Mouse (Mus musculus) neural tube, embryonic 14.5 days (tissue): ENCODE results near the gene Erich6b. TPM values are rescaled to one million over a fixed set of nuclear protein-coding genes. Genes with fewer than 3 reads are reported as not detected.
A peak's percentile ranks its signal among the peaks of the same experiment; 100 is the strongest.

ENCODE experiments used
- ATAC-seq: fragments of 200-750 bp; cut with Nextera tagmentation; 2 replicates; pipeline ENCODE4 v1.8.0; 2017; ENCODE audit warnings: low read depth, mild to moderate bottlenecking, moderate TSS enrichment, moderate library complexity
- H3K27ac ChIP-seq: fragments of 300-500 bp; sonication (generic); 2 replicates; pipeline ENCODE4 v1.5.1; 2014; ENCODE audit warnings: low read depth, mild to moderate bottlenecking, control low read depth, low read length, moderate library complexity, mixed read lengths
- H3K27me3 ChIP-seq: fragments of 300-500 bp; sonication (generic); 2 replicates; pipeline ENCODE4 v1.6.1; 2014; ENCODE audit warnings: low read length; ENCODE audit not compliant: control insufficient read depth, insufficient read depth
- H3K36me3 ChIP-seq: fragments of 300-500 bp; sonication (generic); 2 replicates; pipeline ENCODE4 v1.6.1; 2014; ENCODE audit warnings: low read length, mixed read lengths; ENCODE audit not compliant: control insufficient read depth, insufficient read depth
- H3K4me1 ChIP-seq: fragments of 300-500 bp; sonication (generic); 2 replicates; pipeline ENCODE4 v1.6.1; 2014; ENCODE audit warnings: low read length; ENCODE audit not compliant: control insufficient read depth, insufficient read depth
- H3K4me2 ChIP-seq: fragments of 300-500 bp; sonication (generic); 2 replicates; pipeline ENCODE4 v1.6.1; 2014; ENCODE audit warnings: mild to moderate bottlenecking, low read depth, low read length, control low read depth
- H3K4me3 ChIP-seq: fragments of 300-500 bp; sonication (generic); 2 replicates; pipeline ENCODE4 v1.5.1; 2014; ENCODE audit warnings: low read depth, low read length, control low read depth, mixed read lengths
- H3K9ac ChIP-seq: fragments of 300-500 bp; sonication (generic); replicated peaks from 2 replicates; pipeline ENCODE4 v1.6.1; 2014; ENCODE audit warnings: low read depth, mild to moderate bottlenecking, control low read depth, low read length, mixed read lengths
- H3K9me3 ChIP-seq: fragments of 300-500 bp; sonication (generic); 2 replicates; pipeline ENCODE4 v1.6.1; 2016; ENCODE audit warnings: low read length; ENCODE audit not compliant: control insufficient read depth
- WGBS: fragments of 180-500 bp; shearing (Covaris S2); extraction: QIAGEN DNeasy Blood & Tissue Kit; methylation state at CpG from one replicate; pipeline ENCODE4 v1.1.7; 2014; 5-methylcytosine and 5-hydroxymethylcytosine counted together
- polyA plus RNA-seq: library from polyadenylated mRNA; unstranded; fragments of >200 nt; fragmentation: Nextera tagmentation; extraction: Ambion mirVana; gene quantifications from 2 replicates; pipeline ENCODE4 v1.2.1, GENCODE M21; 2014

Gene Erich6b
- polyA plus RNA-seq, result not detected in 2 replicates

- H3K27ac ChIP-seq, result no peak within 1 kb of the TSS
- WGBS, result 69% methylated on average over 8 of the region's 8 CpGs
- no peaks in the 10 kb centered on the region for H3K9me3 ChIP-seq
- no peaks in the 10 kb centered on the region for H3K27me3 ChIP-seq
- no peak for ATAC-seq
- H3K36me3 ChIP-seq, result no peaks in the 10 kb centered on the region
- H3K4me1 ChIP-seq, result no peaks in the 10 kb centered on the region
- H3K4me2 ChIP-seq, result no peak within 1 kb of the TSS
- H3K4me3 ChIP-seq, result no peak within 1 kb of the TSS
- no peak within 1 kb of the TSS for H3K9ac ChIP-seq
These were observed at the start of gene Erich6b for GRCm38 (mm10) chr14:75642080-75642479. TSS of gene Erich6b (plus strand) at chr14:75642259.

- WGBS, result 75% methylated on average over 3 of the region's 3 CpGs
- H3K27me3 ChIP-seq, result no peaks in the 10 kb centered on the region
These were observed 49.1 kb upstream of the Erich6b start, which contains the start of gene Spert for GRCm38 (mm10) chr14:75592978-75593377. TSS of gene Spert (minus strand) at chr14:75593116.

GRCm38 (mm10) chr14:75609176-75609575, 32.9 kb upstream of the Erich6b start:
- H3K9me3 ChIP-seq, result no peaks in the 10 kb centered on the region
- 90% methylated on average over 2 of the region's 2 CpGs for WGBS
- no peaks in the 10 kb centered on the region for H3K36me3 ChIP-seq
- H3K4me1 ChIP-seq, result no peaks in the 10 kb centered on the region
- H3K27me3 ChIP-seq, result no peaks in the 10 kb centered on the region
- no peak for ATAC-seq
- H3K27ac ChIP-seq, result no peak overlapping the region
- H3K9ac ChIP-seq, result no peak overlapping the region
- H3K4me2 ChIP-seq, result no peak overlapping the region
- H3K4me3 ChIP-seq, result no peak overlapping the region

More at GRCm38 (mm10) chr14:75592978-75593377, 49.1 kb upstream of the Erich6b start, which contains the start of gene Spert:
- H3K36me3 ChIP-seq, result no peaks in the 10 kb centered on the region
- no peak within 1 kb of the TSS for H3K4me2 ChIP-seq
- H3K9me3 ChIP-seq, result no peaks in the 10 kb centered on the region
- ATAC-seq, result no peak
- no peaks in the 10 kb centered on the region for H3K4me1 ChIP-seq
- no peak within 1 kb of the TSS for H3K4me3 ChIP-seq
- H3K9ac ChIP-seq, result no peak within 1 kb of the TSS
- no peak within 1 kb of the TSS for H3K27ac ChIP-seq

GRCm38 (mm10) chr14:75616375-75616774, 25.7 kb upstream of the Erich6b start:
- H3K36me3 ChIP-seq, result no peaks in the 10 kb centered on the region
- no peaks in the 10 kb centered on the region for H3K9me3 ChIP-seq
- 0 out of 2 replicates have a peak, but pooled peaks have one; percentile 44 for ATAC-seq
- H3K27ac ChIP-seq, result no peak overlapping the region
- no peak overlapping the region for H3K4me3 ChIP-seq
- no peaks in the 10 kb centered on the region for H3K27me3 ChIP-seq
- H3K9ac ChIP-seq, result no peak overlapping the region
- WGBS, result 59% methylated on average over 6 of the region's 6 CpGs
- no peak overlapping the region for H3K4me2 ChIP-seq
- no peaks in the 10 kb centered on the region for H3K4me1 ChIP-seq

- no peaks in the 10 kb centered on the region for H3K4me1 ChIP-seq
- H3K4me2 ChIP-seq, result no peak overlapping the region
- no peaks in the 10 kb centered on the region for H3K36me3 ChIP-seq
- H3K9me3 ChIP-seq, result no peaks in the 10 kb centered on the region
- no peak overlapping the region for H3K9ac ChIP-seq
- peak; percentile 51 for ATAC-seq
- H3K27me3 ChIP-seq, result no peaks in the 10 kb centered on the region
- no peak overlapping the region for H3K4me3 ChIP-seq
- no peak overlapping the region for H3K27ac ChIP-seq
- WGBS, result 24% methylated on average over 7 of the region's 7 CpGs
These were observed 19.1 kb upstream of the Erich6b start for GRCm38 (mm10) chr14:75622984-75623383.

GRCm38 (mm10) chr14:75628870-75629269, 13.2 kb upstream of the Erich6b start:
- no peak overlapping the region for H3K9ac ChIP-seq
- H3K9me3 ChIP-seq, result no peaks in the 10 kb centered on the region
- no peaks in the 10 kb centered on the region for H3K4me1 ChIP-seq
- WGBS, result 95% methylated on average over 8 of the region's 8 CpGs
- H3K27ac ChIP-seq, result no peak overlapping the region
- no peak overlapping the region for H3K4me3 ChIP-seq
- no peaks in the 10 kb centered on the region for H3K36me3 ChIP-seq
- no peaks in the 10 kb centered on the region for H3K27me3 ChIP-seq
- H3K4me2 ChIP-seq, result no peak overlapping the region
- ATAC-seq, result no peak

- no peaks in the 10 kb centered on the region for H3K9me3 ChIP-seq
- peaks cover 11% of the 10 kb centered on the region for H3K4me1 ChIP-seq
- ATAC-seq, result no peak
- no peaks in the 10 kb centered on the region for H3K36me3 ChIP-seq
- H3K4me2 ChIP-seq, result no peak overlapping the region
- H3K27me3 ChIP-seq, result no peaks in the 10 kb centered on the region
- H3K27ac ChIP-seq, result peak overlapping the region; percentile 22; the same call in 1 of the 2 replicates
- WGBS, result 59% methylated on average over 12 of the region's 12 CpGs
- no peak overlapping the region for H3K9ac ChIP-seq
- no peak overlapping the region for H3K4me3 ChIP-seq
These were observed 6.7 kb upstream of the Erich6b start for GRCm38 (mm10) chr14:75635350-75635749.

GRCm38 (mm10) chr14:75636107-75636506, 6.0 kb upstream of the Erich6b start:
- Histone ChIP-seq H3K4me1 (peaks cover 11% of the 10 kb centered on the region), H3K9me3 (no peaks in the 10 kb centered on the region), H3K4me3 (no peak overlapping the region), H3K36me3 (no peaks in the 10 kb centered on the region), H3K9ac (no peak overlapping the region), H3K4me2 (no peak overlapping the region), H3K27me3 (no peaks in the 10 kb centered on the region), H3K27ac (no peak overlapping the region)
- WGBS, result 11% methylated on average over 7 of the region's 7 CpGs
- peak; percentile 55; the same call in 1 of the 2 replicates for ATAC-seq

GRCm38 (mm10) chr14:75637641-75638040, 4.4 kb upstream of the Erich6b start:
- H3K27me3 ChIP-seq, result no peaks in the 10 kb centered on the region
- H3K4me1 ChIP-seq, result peaks cover 11% of the 10 kb centered on the region
- WGBS, result 71% methylated on average over 4 of the region's 4 CpGs
- H3K27ac ChIP-seq, result no peak overlapping the region
- no peak for ATAC-seq
- H3K9me3 ChIP-seq, result no peaks in the 10 kb centered on the region
- no peaks in the 10 kb centered on the region for H3K36me3 ChIP-seq
- H3K4me3 ChIP-seq, result no peak overlapping the region
- no peak overlapping the region for H3K9ac ChIP-seq
- H3K4me2 ChIP-seq, result no peak overlapping the region
